Mouse (Mus musculus) small intestine, adult 2 months (tissue): Measurements from ENCODE around the gene Katnal1.

ENCODE experiments used
- CTCF ChIP-seq: fragments of 200-500 bp; IDR thresholded peaks from 2 replicates; pipeline ENCODE4 v1.5.1; 2012; ENCODE audit warnings: low read depth, mild to moderate bottlenecking, control low read depth, inconsistent platforms, low read length, moderate library complexity, mixed read lengths; ENCODE audit not compliant: insufficient replicate concordance, insufficient read length; ENCODE audit errors: extremely low read depth
- POLR2A ChIP-seq: fragments of 200-500 bp; IDR thresholded peaks from 2 replicates; pipeline ENCODE4 v1.6.1; 2012; ENCODE audit warnings: low read depth, mild to moderate bottlenecking, control low read depth, inconsistent platforms, low read length, moderate library complexity

DNA sequence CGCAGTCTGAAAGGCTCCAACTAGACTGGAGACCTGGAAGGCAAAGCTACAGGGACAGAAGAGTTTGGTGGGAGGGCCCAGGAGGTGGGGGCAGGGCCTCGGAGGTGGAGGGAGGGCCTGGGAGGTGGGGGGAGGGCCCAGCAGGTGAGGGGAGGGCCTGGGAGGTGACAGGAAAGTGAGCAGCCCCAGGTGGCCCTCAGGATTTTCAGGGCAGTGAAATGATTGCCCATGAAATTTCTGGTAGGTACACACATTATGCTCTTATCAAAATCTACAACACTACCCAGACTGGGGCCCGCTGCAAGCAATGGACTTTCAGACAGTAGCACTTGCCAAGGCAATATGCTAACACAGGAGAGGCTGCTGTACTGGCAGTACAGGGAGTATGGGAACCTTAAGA is 59.5 kb downstream of the Katnal1 start:
- TF ChIP-seq POLR2A (no peak), CTCF (no peak)
